In the genomic region with DNA sequence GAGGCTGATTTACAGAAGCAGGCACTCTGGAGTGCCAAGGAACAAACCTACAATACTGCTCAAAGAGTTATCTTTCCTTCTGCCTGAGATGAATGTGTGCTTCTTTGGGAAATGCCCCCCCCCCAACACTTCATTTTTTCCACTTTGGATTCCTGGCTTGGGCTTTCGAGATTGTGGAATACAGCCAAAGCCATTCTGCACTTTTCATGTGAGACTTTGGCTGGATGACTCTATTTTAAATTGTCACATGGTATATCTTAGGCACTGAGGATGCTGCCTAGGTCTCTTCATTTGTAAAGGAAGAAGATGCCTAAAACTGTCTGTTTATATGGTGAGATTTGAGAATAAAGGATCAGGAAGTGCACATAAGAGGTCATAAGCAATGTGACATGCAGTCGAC, we compare ENCODE assay signal across 19 mouse cellular contexts.
"Had no signal": no experiment of that assay in that cellular context is flagged by ENCODE, and none has a peak within 500 bp of the region (broad histone marks: within the 10 kb centered on the region; RNA-seq: fewer than 3 reads in every experiment).

No protein-coding gene starts in this region.

- DNase-seq: kidney, adult 11 months; kidney, adult 9 months; kidney, postnatal 36 days; layer of hippocampus, adult 9-11 months; layer of hippocampus, postnatal 36 days; left cerebral cortex, postnatal 4 days; lung, postnatal 36 days; midbrain, embryonic 14.5 days; right cerebral cortex, postnatal 4 days; spleen, adult 18-20 months; thymus, adult 2 months; thymus, postnatal 25 days had no signal

- H3K4me2 ChIP-seq: limb, embryonic 13.5 days; lung, embryonic 15.5 days; neural tube, embryonic 15.5 days had no signal

- H3K27ac ChIP-seq: kidney, postnatal 0 days; limb, embryonic 13.5 days; liver, embryonic 14.5 days; lung, embryonic 15.5 days; midbrain, embryonic 10.5 days; neural tube, embryonic 15.5 days had no signal

- H3K4me3 ChIP-seq: limb, embryonic 13.5 days; lung, embryonic 15.5 days; midbrain, embryonic 10.5 days; myocyte; neural tube, embryonic 15.5 days had no signal

- H3K4me1 ChIP-seq: limb, embryonic 13.5 days; lung, embryonic 15.5 days; midbrain, embryonic 10.5 days; neural tube, embryonic 15.5 days had no signal

- H3K36me3 ChIP-seq: limb, embryonic 13.5 days; lung, embryonic 15.5 days; midbrain, embryonic 10.5 days; neural tube, embryonic 15.5 days had no signal

- H3K9ac ChIP-seq: limb, embryonic 13.5 days; liver, embryonic 14.5 days; lung, embryonic 15.5 days; neural tube, embryonic 15.5 days had no signal

- H3K27me3 ChIP-seq: limb, embryonic 13.5 days; lung, embryonic 15.5 days; neural tube, embryonic 15.5 days had no signal

- H3K9me3 ChIP-seq: limb, embryonic 13.5 days; lung, embryonic 15.5 days; midbrain, embryonic 10.5 days; neural tube, embryonic 15.5 days had no signal
